Mouse (Mus musculus) neural tube, embryonic 13.5 days (tissue): ENCODE data around the gene Echs1. TPM values are rescaled to one million over a fixed set of nuclear protein-coding genes. Genes with fewer than 3 reads are reported as not detected.

Experiments
- ATAC-seq: fragments of 200-750 bp; cut with Nextera tagmentation; 2 replicates; pipeline ENCODE4 v1.8.0; 2017; ENCODE audit warnings: low read depth, mild to moderate bottlenecking, moderate TSS enrichment, moderate library complexity
- H3K27ac ChIP-seq: fragments of 300-500 bp; sonication (generic); replicated peaks from 2 replicates; pipeline ENCODE4 v1.5.1; 2015; ENCODE audit warnings: moderate library complexity, mild to moderate bottlenecking, inconsistent platforms
- H3K27me3 ChIP-seq: fragments of 300-500 bp; sonication (generic); 2 replicates; pipeline ENCODE4 v1.6.1; 2015; ENCODE audit warnings: mild to moderate bottlenecking, inconsistent platforms
- H3K36me3 ChIP-seq: fragments of 300-500 bp; sonication (generic); 2 replicates; pipeline ENCODE4 v1.6.1; 2015; ENCODE audit warnings: mild to moderate bottlenecking, inconsistent platforms
- H3K4me1 ChIP-seq: fragments of 300-500 bp; sonication (generic); replicated peaks from 2 replicates; pipeline ENCODE4 v1.6.1; 2015; ENCODE audit warnings: inconsistent platforms
- H3K4me2 ChIP-seq: fragments of 300-500 bp; sonication (generic); 2 replicates; pipeline ENCODE4 v1.6.1; 2015; ENCODE audit warnings: inconsistent platforms, mild to moderate bottlenecking, moderate library complexity
- H3K4me3 ChIP-seq: fragments of 300-500 bp; sonication (generic); 2 replicates; pipeline ENCODE4 v1.5.1; 2015; ENCODE audit warnings: mild to moderate bottlenecking, inconsistent platforms
- H3K9ac ChIP-seq: fragments of 300-500 bp; sonication (generic); 2 replicates; pipeline ENCODE4 v1.6.1; 2015; ENCODE audit warnings: moderate library complexity, mild to moderate bottlenecking, inconsistent platforms
- H3K9me3 ChIP-seq: fragments of 300-500 bp; sonication (generic); 2 replicates; pipeline ENCODE4 v1.6.1; 2016; ENCODE audit warnings: inconsistent platforms
- WGBS: fragments of 180-500 bp; shearing (Covaris S2); methylation state at CpG from one replicate; pipeline ENCODE4 v1.1.7; 2015; 5-methylcytosine and 5-hydroxymethylcytosine counted together
- polyA plus RNA-seq: library from polyadenylated mRNA; unstranded; fragments of >200 nt; fragmentation: Nextera tagmentation; extraction: Ambion mirVana; gene quantifications from 2 replicates; pipeline ENCODE4 v1.2.1, GENCODE M21; 2015

Echs1 gene
- polyA plus RNA-seq, 1 experiment from 2014 or later = 125 TPM

GRCm38 (mm10) chr7:140080503-140081156 is 35.6 kb downstream of the Echs1 start:
- Histone ChIP-seq H3K9me3 (no peaks in the 10 kb centered on the region), H3K9ac (peak overlapping the region; percentile 73), H3K4me3 (peak overlapping the region; percentile 50), H3K27ac (peak overlapping the region; percentile 86), H3K27me3 (peaks cover 11% of the 10 kb centered on the region), H3K36me3 (no peaks in the 10 kb centered on the region), H3K4me1 (peaks cover 41% of the 10 kb centered on the region), H3K4me2 (peak overlapping the region; percentile 66)
- WGBS = 1% methylated on average over 24 of the region's 24 CpGs
- peak; percentile 76 for ATAC-seq

DNA sequence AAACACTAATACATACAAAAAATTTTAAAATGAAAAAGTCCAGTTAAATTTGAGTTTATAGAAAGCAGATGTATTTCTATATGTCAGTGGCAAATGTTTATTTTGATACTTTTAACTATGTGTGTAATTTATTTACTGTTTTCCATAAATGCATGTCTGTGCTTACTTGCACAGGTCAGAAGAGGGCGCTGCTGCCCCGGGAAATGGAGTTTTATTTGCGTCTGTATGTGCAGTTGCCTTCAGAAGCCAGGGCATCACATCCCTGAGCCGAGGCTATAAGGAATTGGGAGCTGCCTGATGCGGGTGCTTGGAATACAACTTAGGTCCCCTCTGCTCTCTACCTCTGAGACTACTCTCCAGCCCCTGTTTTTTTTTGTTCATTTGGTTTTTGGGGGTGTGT is 37.6 kb downstream of the Echs1 start:
- Histone ChIP-seq H3K9me3 (no peaks in the 10 kb centered on the region), H3K4me2 (no peak overlapping the region), H3K4me3 (no peak overlapping the region), H3K27me3 (peaks cover 11% of the 10 kb centered on the region), H3K36me3 (peaks cover 1% of the 10 kb centered on the region; the same call in 1 of the 2 replicates), H3K4me1 (peaks cover 41% of the 10 kb centered on the region), H3K9ac (no peak overlapping the region), H3K27ac (0 out of 2 replicates have a peak overlapping the region, but pooled peaks have one; percentile 86)
- 6% methylated on average over 5 of the region's 5 CpGs for WGBS
- ATAC-seq = no peak

DNA sequence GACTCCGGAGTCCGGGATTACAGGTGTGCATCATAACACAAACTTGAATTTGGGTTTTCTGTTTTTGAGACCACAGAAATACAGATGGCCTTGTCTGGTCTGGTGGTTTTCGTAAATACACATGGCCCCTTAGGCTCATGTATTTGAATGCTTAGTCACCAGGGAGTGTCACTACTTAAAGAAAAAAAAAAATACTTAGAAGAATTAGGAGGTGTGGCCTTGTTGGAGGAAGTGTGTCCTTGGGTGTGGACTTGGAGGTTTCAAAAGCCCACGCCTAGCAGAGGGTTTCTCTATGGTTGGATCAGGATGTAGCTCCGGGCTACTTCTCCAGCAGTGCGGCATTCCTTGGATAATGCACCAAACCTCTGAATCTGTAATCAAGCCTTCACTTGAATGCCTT is 38.6 kb downstream of the Echs1 start:
- Histone ChIP-seq H3K9me3 (no peaks in the 10 kb centered on the region), H3K9ac (no peak overlapping the region), H3K4me2 (no peak overlapping the region), H3K27me3 (peaks cover 12% of the 10 kb centered on the region), H3K4me1 (peaks cover 35% of the 10 kb centered on the region), H3K27ac (no peak overlapping the region), H3K4me3 (no peak overlapping the region), H3K36me3 (peaks cover 10% of the 10 kb centered on the region; the same call in 1 of the 2 replicates)
- 82% methylated on average over 6 of the region's 6 CpGs for WGBS
- no peak for ATAC-seq

DNA sequence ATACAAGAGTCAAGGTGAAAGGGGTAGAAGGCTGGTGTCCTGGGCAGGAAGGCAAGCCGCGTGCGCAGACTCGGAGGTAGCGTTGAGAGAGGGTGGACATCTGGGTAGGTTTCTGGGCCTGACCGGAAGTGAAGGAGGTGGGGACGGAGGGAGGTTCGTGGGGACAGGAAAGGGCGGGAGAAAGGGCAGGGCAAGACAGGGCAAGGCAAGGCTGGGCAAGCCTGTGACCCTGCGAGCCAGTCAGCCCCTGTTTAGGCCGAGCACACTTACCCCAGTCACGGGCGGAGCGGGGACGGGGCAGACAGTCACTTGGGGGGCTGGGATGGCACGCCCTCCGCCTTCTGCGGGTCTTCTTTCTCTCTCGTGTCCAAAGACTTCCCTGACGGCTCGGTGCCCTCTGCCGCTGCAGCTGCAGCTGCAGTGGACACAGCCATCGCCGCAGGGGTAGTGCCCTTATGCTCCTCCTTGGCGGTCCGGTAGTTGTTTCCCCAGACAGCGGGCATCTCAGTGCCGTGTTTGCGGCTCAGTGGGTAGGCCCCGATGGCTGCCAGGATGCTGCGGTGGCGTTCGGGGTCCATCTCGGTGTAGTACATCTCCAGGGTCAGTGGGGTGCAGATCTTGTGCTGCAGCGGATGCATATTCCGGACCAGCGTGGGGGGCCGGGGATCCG is 46.1 kb downstream of the Echs1 start:
- Histone ChIP-seq H3K27ac (no peak overlapping the region), H3K4me1 (0 out of 2 replicates have a peak, but pooled peaks cover 4% of the 10 kb centered on the region), H3K9ac (peak overlapping the region; percentile 38; the same call in 1 of the 2 replicates), H3K36me3 (peaks cover 29% of the 10 kb centered on the region; the same call in 1 of the 2 replicates), H3K27me3 (peaks cover 6% of the 10 kb centered on the region; the same call in 1 of the 2 replicates), H3K4me2 (peak overlapping the region; percentile 42), H3K9me3 (no peaks in the 10 kb centered on the region), H3K4me3 (peak overlapping the region; percentile 17)
- 42% methylated on average over 39 of the region's 39 CpGs for WGBS
- no peak for ATAC-seq

GRCm38 (mm10) chr7:140067397-140067796 is 48.9 kb downstream of the Echs1 start:
- Histone ChIP-seq H3K9ac (no peak overlapping the region), H3K4me1 (peaks cover 10% of the 10 kb centered on the region), H3K9me3 (no peaks in the 10 kb centered on the region), H3K4me2 (no peak overlapping the region), H3K4me3 (no peak overlapping the region), H3K36me3 (peaks cover 16% of the 10 kb centered on the region; the same call in 1 of the 2 replicates), H3K27me3 (peaks cover 11% of the 10 kb centered on the region; the same call in 1 of the 2 replicates), H3K27ac (no peak overlapping the region)
- no peak for ATAC-seq
- WGBS = 70% methylated on average over 6 of the region's 6 CpGs

- Histone ChIP-seq H3K9me3 (no peaks in the 10 kb centered on the region), H3K9ac (no peak overlapping the region), H3K4me3 (no peak overlapping the region), H3K4me2 (no peak overlapping the region), H3K27me3 (peaks cover 24% of the 10 kb centered on the region), H3K36me3 (no peaks in the 10 kb centered on the region), H3K4me1 (peaks cover 49% of the 10 kb centered on the region), H3K27ac (no peak overlapping the region; the same call in 1 of the 2 replicates)
- ATAC-seq = no peak
- whole genome bisulfite sequencing = 16% methylated on average over 7 of the region's 7 CpGs
Observed at GRCm38 (mm10) chr7:140063092-140063491, 53.2 kb downstream of the Echs1 start.

DNA sequence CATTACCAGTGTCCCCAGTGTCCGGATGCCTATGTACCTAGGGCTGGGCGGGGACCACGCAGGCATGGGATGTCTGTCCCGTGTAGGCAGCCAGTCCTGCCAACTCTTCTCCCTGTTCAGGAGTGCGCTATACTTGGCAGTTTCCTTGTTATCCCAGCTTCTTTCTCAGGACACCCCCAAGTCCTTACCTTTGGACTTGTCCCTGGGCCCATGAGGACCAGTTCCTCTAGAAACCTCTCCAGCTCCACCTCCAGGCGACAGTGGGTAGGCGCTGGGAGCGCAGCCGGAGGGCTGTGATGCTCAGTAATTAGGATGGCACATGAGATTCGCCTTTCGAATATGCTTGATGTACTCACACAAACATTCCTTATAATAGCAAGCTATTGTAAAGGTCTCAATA is 54.0 kb downstream of the Echs1 start:
- 0 out of 2 replicates have a peak, but pooled peaks have one; percentile 9 for ATAC-seq
- Histone ChIP-seq H3K27ac (peak overlapping the region; percentile 75), H3K9me3 (no peaks in the 10 kb centered on the region), H3K27me3 (peaks cover 24% of the 10 kb centered on the region), H3K9ac (no peak overlapping the region), H3K36me3 (no peaks in the 10 kb centered on the region), H3K4me2 (peak overlapping the region; percentile 67), H3K4me1 (peaks cover 55% of the 10 kb centered on the region), H3K4me3 (no peak overlapping the region)
- WGBS = 9% methylated on average over 11 of the region's 11 CpGs

GRCm38 (mm10) chr7:140061832-140062130 is 54.5 kb downstream of the Echs1 start:
- Histone ChIP-seq H3K4me3 (peak overlapping the region; percentile 33), H3K4me1 (peaks cover 60% of the 10 kb centered on the region), H3K4me2 (peak overlapping the region; percentile 67), H3K36me3 (no peaks in the 10 kb centered on the region), H3K9ac (peak overlapping the region; percentile 70; the same call in 1 of the 2 replicates), H3K27me3 (peaks cover 24% of the 10 kb centered on the region), H3K27ac (peak overlapping the region; percentile 75), H3K9me3 (no peaks in the 10 kb centered on the region)
- no peak for ATAC-seq
- 1% methylated on average over 6 of the region's 6 CpGs for WGBS

- Histone ChIP-seq H3K4me3 (peak overlapping the region; percentile 33), H3K36me3 (no peaks in the 10 kb centered on the region), H3K9ac (peak overlapping the region; percentile 70), H3K9me3 (no peaks in the 10 kb centered on the region), H3K4me2 (peak overlapping the region; percentile 67), H3K27ac (peak overlapping the region; percentile 75), H3K27me3 (peaks cover 24% of the 10 kb centered on the region), H3K4me1 (peaks cover 62% of the 10 kb centered on the region)
- ATAC-seq = peak; percentile 60
- under 1% methylated on average over 47 of the region's 47 CpGs for WGBS
Observed at GRCm38 (mm10) chr7:140060936-140061831, 55.1 kb downstream of the Echs1 start.

GRCm38 (mm10) chr7:140059601-140060000 is 56.7 kb downstream of the Echs1 start:
- Histone ChIP-seq H3K27me3 (peaks cover 22% of the 10 kb centered on the region), H3K27ac (no peak overlapping the region), H3K9me3 (no peaks in the 10 kb centered on the region), H3K4me1 (peaks cover 62% of the 10 kb centered on the region), H3K9ac (no peak overlapping the region), H3K36me3 (no peaks in the 10 kb centered on the region), H3K4me2 (no peak overlapping the region), H3K4me3 (no peak overlapping the region)
- ATAC-seq = no peak
- whole genome bisulfite sequencing = 29% methylated on average over 4 of the region's 4 CpGs

GRCm38 (mm10) chr7:140058528-140058927 is 57.7 kb downstream of the Echs1 start:
- H3K27ac ChIP-seq = peak overlapping the region; percentile 97
- H3K9me3 ChIP-seq = no peaks in the 10 kb centered on the region
- ATAC-seq = no peak
- WGBS = 3% methylated on average over 7 of the region's 7 CpGs
- H3K4me3 ChIP-seq = peak overlapping the region; percentile 49
- H3K36me3 ChIP-seq = no peaks in the 10 kb centered on the region
- H3K4me1 ChIP-seq = peaks cover 62% of the 10 kb centered on the region
- H3K27me3 ChIP-seq = peaks cover 16% of the 10 kb centered on the region
- peak overlapping the region; percentile 70 for H3K4me2 ChIP-seq
- peak overlapping the region; percentile 87 for H3K9ac ChIP-seq
